Mouse (Mus musculus) midbrain, postnatal 0 days (tissue): Measurements from ENCODE around the gene Dusp14. TPM values are rescaled to one million over a fixed set of nuclear protein-coding genes. Genes with fewer than 3 reads are reported as not detected.
A peak's percentile ranks its signal among the peaks of the same experiment; 100 is the strongest.

Experiments
- ATAC-seq: fragments of 200-750 bp; cut with Nextera tagmentation; 2 replicates; pipeline ENCODE4 v1.8.0; 2017; ENCODE audit warnings: moderate number of reproducible peaks, mild to moderate bottlenecking, moderate TSS enrichment, moderate library complexity; ENCODE audit not compliant: low FRiP score
- DNase-seq: peaks from one replicate; pipeline ENCODE4 v3.0.0-alpha.2; 2015; ENCODE audit warnings: low spot score
- H3K27ac ChIP-seq: fragments of 300-500 bp; sonication (generic); 2 replicates; pipeline ENCODE4 v1.5.1; 2014; ENCODE audit warnings: low read depth, mild to moderate bottlenecking, low read length, mixed read lengths
- H3K27me3 ChIP-seq: fragments of 300-500 bp; sonication (generic); 2 replicates; pipeline ENCODE4 v1.6.1; 2014; ENCODE audit warnings: low read length, control low read depth, mixed read lengths; ENCODE audit not compliant: insufficient read depth
- H3K36me3 ChIP-seq: fragments of 300-500 bp; sonication (generic); 2 replicates; pipeline ENCODE4 v1.6.1; 2014; ENCODE audit warnings: low read length, control low read depth, mixed read lengths; ENCODE audit not compliant: insufficient read depth
- H3K4me1 ChIP-seq: fragments of 300-500 bp; sonication (generic); 2 replicates; pipeline ENCODE4 v1.6.1; 2014; ENCODE audit warnings: mild to moderate bottlenecking, control low read depth, antibody characterized with exemption, low read length, mixed read lengths; ENCODE audit not compliant: insufficient read depth
- H3K4me2 ChIP-seq: fragments of 300-500 bp; sonication (generic); 2 replicates; pipeline ENCODE4 v1.6.1; 2014; ENCODE audit warnings: low read depth, mild to moderate bottlenecking, low read length, mixed read lengths; ENCODE audit not compliant: poor library complexity, severe bottlenecking
- H3K4me3 ChIP-seq: fragments of 300-500 bp; sonication (generic); 2 replicates; pipeline ENCODE4 v1.5.1; 2014; ENCODE audit warnings: low read depth, mild to moderate bottlenecking, low read length, moderate library complexity
- H3K9ac ChIP-seq: fragments of 300-500 bp; sonication (generic); replicated peaks from 2 replicates; pipeline ENCODE4 v1.6.1; 2014; ENCODE audit warnings: mild to moderate bottlenecking, low read length, moderate library complexity, mixed read lengths; ENCODE audit not compliant: poor library complexity, severe bottlenecking
- H3K9me3 ChIP-seq: fragments of 300-500 bp; sonication (generic); 2 replicates; pipeline ENCODE4 v1.6.1; 2016; ENCODE audit warnings: low read length, control low read depth
- CTCF ChIP-seq: IDR thresholded peaks from 2 replicates; pipeline ENCODE4 v1.5.1; 2016; ENCODE audit warnings: antibody characterized with exemption, mild to moderate bottlenecking
- WGBS: fragments of 180-500 bp; shearing (Covaris S2); extraction: QIAGEN DNeasy Blood & Tissue Kit; methylation state at CpG from one replicate; pipeline ENCODE4 v1.1.7; 2014; 5-methylcytosine and 5-hydroxymethylcytosine counted together
- polyA plus RNA-seq: library from polyadenylated mRNA; unstranded; fragments of >200 nt; fragmentation: Nextera tagmentation; extraction: Ambion mirVana; gene quantifications from 2 replicates; pipeline ENCODE4 v1.2.1, GENCODE M21; 2015
- total RNA-seq: library from RNA; depleted of rRNA; stranded (reverse); fragments of >200 nt; gene quantifications from 2 replicates; pipeline ENCODE4 v1.2.3, GENCODE M21; 2014

Gene Dusp14
- total and polyA plus RNA-seq, 2 experiments from 2014 or later: 8.9 to 18.1 TPM

GRCm38 (mm10) chr11:84104036-84104435 is 35.0 kb upstream of the Dusp14 start:
- WGBS: 92% methylated on average over 6 of the region's 6 CpGs
- no peak overlapping the region for H3K27ac ChIP-seq
- ATAC-seq (no peak), DNase-seq (no peak)
- no peak for TF ChIP-seq CTCF
- no peak overlapping the region for H3K4me2 ChIP-seq
- H3K4me1 ChIP-seq: no peaks in the 10 kb centered on the region
- H3K27me3 ChIP-seq: no peaks in the 10 kb centered on the region
- no peak overlapping the region for H3K9ac ChIP-seq
- H3K9me3 ChIP-seq: no peaks in the 10 kb centered on the region
- H3K36me3 ChIP-seq: peaks cover 68% of the 10 kb centered on the region
- no peak overlapping the region for H3K4me3 ChIP-seq

- ATAC-seq: no peak
- no peak overlapping the region for H3K4me3 ChIP-seq
- H3K27ac ChIP-seq: no peak overlapping the region
- H3K27me3 ChIP-seq: no peaks in the 10 kb centered on the region
- H3K4me2 ChIP-seq: no peak overlapping the region
- H3K9ac ChIP-seq: no peak overlapping the region
- H3K9me3 ChIP-seq: no peaks in the 10 kb centered on the region
- no peak for TF ChIP-seq CTCF
- H3K36me3 ChIP-seq: peaks cover 51% of the 10 kb centered on the region
- no peaks in the 10 kb centered on the region for H3K4me1 ChIP-seq
- DNase-seq: no peak
These were observed 32.1 kb upstream of the Dusp14 start for GRCm38 (mm10) chr11:84101182-84101581.

- WGBS: 79% methylated on average over 5 of the region's 5 CpGs
These were observed 28.4 kb upstream of the Dusp14 start for GRCm38 (mm10) chr11:84097251-84097998.

GRCm38 (mm10) chr11:84095084-84095483 is 26.0 kb upstream of the Dusp14 start:
- WGBS: 84% methylated on average over 4 of the region's 4 CpGs

More at GRCm38 (mm10) chr11:84097251-84097998, 28.4 kb upstream of the Dusp14 start:
- H3K4me1 ChIP-seq: no peaks in the 10 kb centered on the region
- H3K27me3 ChIP-seq: no peaks in the 10 kb centered on the region
- DNase-seq: peak; percentile 14
- ATAC-seq: no peak
- H3K36me3 ChIP-seq: peaks cover 29% of the 10 kb centered on the region
- H3K4me2 ChIP-seq: no peak overlapping the region
- no peak overlapping the region for H3K9ac ChIP-seq
- no peak overlapping the region for H3K27ac ChIP-seq
- H3K4me3 ChIP-seq: no peak overlapping the region
- H3K9me3 ChIP-seq: no peaks in the 10 kb centered on the region
- no peak for TF ChIP-seq CTCF

GRCm38 (mm10) chr11:84090572-84090971 is 21.5 kb upstream of the Dusp14 start:
- H3K4me2 ChIP-seq: no peak overlapping the region
- WGBS: 90% methylated on average over 8 of the region's 8 CpGs
- H3K4me1 ChIP-seq: no peaks in the 10 kb centered on the region
- H3K27ac ChIP-seq: no peak overlapping the region
- no peak for TF ChIP-seq CTCF
- ATAC-seq (no peak), DNase-seq (no peak)
- H3K27me3 ChIP-seq: no peaks in the 10 kb centered on the region
- no peak overlapping the region for H3K9ac ChIP-seq
- no peaks in the 10 kb centered on the region for H3K9me3 ChIP-seq
- H3K4me3 ChIP-seq: no peak overlapping the region
- H3K36me3 ChIP-seq: peaks cover 20% of the 10 kb centered on the region

More at GRCm38 (mm10) chr11:84095084-84095483, 26.0 kb upstream of the Dusp14 start:
- DNase-seq (no peak), ATAC-seq (no peak)
- H3K27ac ChIP-seq: no peak overlapping the region
- H3K36me3 ChIP-seq: peaks cover 18% of the 10 kb centered on the region
- H3K27me3 ChIP-seq: no peaks in the 10 kb centered on the region
- no peak overlapping the region for H3K4me3 ChIP-seq
- no peak for TF ChIP-seq CTCF
- H3K4me1 ChIP-seq: no peaks in the 10 kb centered on the region
- no peak overlapping the region for H3K9ac ChIP-seq
- no peaks in the 10 kb centered on the region for H3K9me3 ChIP-seq
- no peak overlapping the region for H3K4me2 ChIP-seq

- WGBS: 96% methylated on average over 5 of the region's 5 CpGs
- Histone ChIP-seq H3K27ac (no peak overlapping the region), H3K4me1 (no peaks in the 10 kb centered on the region), H3K9me3 (no peaks in the 10 kb centered on the region), H3K4me3 (no peak overlapping the region), H3K36me3 (peaks cover 24% of the 10 kb centered on the region), H3K27me3 (no peaks in the 10 kb centered on the region), H3K4me2 (no peak overlapping the region), H3K9ac (no peak overlapping the region)
- TF ChIP-seq CTCF: no peak
- ATAC-seq: no peak
- no peak for DNase-seq
These were observed 12.8 kb upstream of the Dusp14 start for GRCm38 (mm10) chr11:84081901-84082300.
